Mouse (Mus musculus) forebrain, postnatal 0 days (tissue): ENCODE measurements around the gene Gabbr2. TPM values are rescaled to one million over a fixed set of nuclear protein-coding genes. Genes with fewer than 3 reads are reported as not detected.

Experiments used
- ATAC-seq: fragments of 200-750 bp; cut with Nextera tagmentation; 2 replicates; pipeline ENCODE4 v1.8.0; 2017; ENCODE audit warnings: mild to moderate bottlenecking, moderate library complexity
- DNase-seq: peaks from one replicate; pipeline ENCODE4 v3.0.0-alpha.2; 2015
- H3K27ac ChIP-seq: fragments of 300-500 bp; sonication (generic); 2 replicates; pipeline ENCODE4 v1.5.1; 2014; ENCODE audit warnings: low read depth, mild to moderate bottlenecking, antibody characterized with exemption, low read length, moderate library complexity, mixed read lengths
- H3K27me3 ChIP-seq: fragments of 300-500 bp; sonication (generic); 2 replicates; pipeline ENCODE4 v1.6.1; 2014; ENCODE audit warnings: mild to moderate bottlenecking, low read length, mixed read lengths; ENCODE audit not compliant: insufficient read depth
- H3K36me3 ChIP-seq: fragments of 300-500 bp; sonication (generic); 2 replicates; pipeline ENCODE4 v1.6.1; 2014; ENCODE audit warnings: mild to moderate bottlenecking, moderate library complexity; ENCODE audit not compliant: insufficient read depth
- H3K4me1 ChIP-seq: fragments of 300-500 bp; sonication (generic); 2 replicates; pipeline ENCODE4 v1.6.1; 2014; ENCODE audit warnings: antibody characterized with exemption; ENCODE audit not compliant: insufficient read depth
- H3K4me2 ChIP-seq: fragments of 300-500 bp; sonication (generic); 2 replicates; pipeline ENCODE4 v1.6.1; 2014; ENCODE audit warnings: low read depth, mild to moderate bottlenecking, moderate library complexity
- H3K4me3 ChIP-seq: fragments of 300-500 bp; sonication (generic); 2 replicates; pipeline ENCODE4 v1.5.1; 2014; ENCODE audit warnings: low read depth, low read length, mixed read lengths
- H3K9ac ChIP-seq: fragments of 300-500 bp; sonication (generic); 2 replicates; pipeline ENCODE4 v1.6.1; 2014; ENCODE audit warnings: mild to moderate bottlenecking
- H3K9me3 ChIP-seq: fragments of 300-500 bp; sonication (generic); 2 replicates; pipeline ENCODE4 v1.6.1; 2016; ENCODE audit warnings: low read length
- CTCF ChIP-seq: sonication (generic); IDR thresholded peaks from 2 replicates; pipeline ENCODE4 v1.5.1; 2016; ENCODE audit warnings: antibody characterized with exemption, control low read depth, low read depth
- WGBS: fragments of 180-500 bp; shearing (Covaris S2); extraction: QIAGEN DNeasy Blood & Tissue Kit; methylation state at CpG from one replicate; pipeline ENCODE4 v1.1.7; 2014; 5-methylcytosine and 5-hydroxymethylcytosine counted together
- polyA plus RNA-seq: library from polyadenylated mRNA; unstranded; fragments of >200 nt; fragmentation: Nextera tagmentation; extraction: Ambion mirVana; gene quantifications from 2 replicates; pipeline ENCODE4 v1.2.1, GENCODE M21; 2015
- total RNA-seq: library from RNA; depleted of rRNA; stranded (reverse); fragments of >200 nt; gene quantifications from 2 replicates; pipeline ENCODE4 v1.2.3, GENCODE M21; 2014

The Gabbr2 gene
- total and polyA plus RNA-seq, 2 experiments from 2014 or later, result 14.7 to 65.3 TPM

- H3K4me2 ChIP-seq, result no peak overlapping the region
- H3K9ac ChIP-seq, result no peak overlapping the region
- TF ChIP-seq CTCF, result no peak
- DNase-seq (no peak), ATAC-seq (peak; percentile 32; the same call in 1 of the 2 replicates)
- 30% methylated on average over 3 of the region's 3 CpGs for WGBS
- H3K27ac ChIP-seq, result no peak overlapping the region
- H3K27me3 ChIP-seq, result no peaks in the 10 kb centered on the region
- H3K36me3 ChIP-seq, result no peaks in the 10 kb centered on the region
- 0 out of 2 replicates have a peak, but pooled peaks cover 10% of the 10 kb centered on the region for H3K4me1 ChIP-seq
- H3K4me3 ChIP-seq, result no peak overlapping the region
- no peaks in the 10 kb centered on the region for H3K9me3 ChIP-seq
Measured at GRCm38 (mm10) chr4:46928112-46928511, 63.6 kb downstream of the Gabbr2 start.

GRCm38 (mm10) chr4:46919144-46919543, 72.5 kb downstream of the Gabbr2 start:
- no peak overlapping the region for H3K9ac ChIP-seq
- no peak overlapping the region for H3K27ac ChIP-seq
- DNase-seq, result peak; percentile 69
- 43% methylated on average over 8 of the region's 8 CpGs for WGBS
- H3K4me2 ChIP-seq, result no peak overlapping the region
- no peaks in the 10 kb centered on the region for H3K27me3 ChIP-seq
- peak; percentile 93 for ATAC-seq
- H3K4me1 ChIP-seq, result 0 out of 2 replicates have a peak, but pooled peaks cover 4% of the 10 kb centered on the region
- no peak overlapping the region for H3K4me3 ChIP-seq
- H3K36me3 ChIP-seq, result no peaks in the 10 kb centered on the region
- TF ChIP-seq CTCF, result peak; percentile 62
- no peaks in the 10 kb centered on the region for H3K9me3 ChIP-seq

GRCm38 (mm10) chr4:46916786-46917185, 74.9 kb downstream of the Gabbr2 start:
- H3K4me2 ChIP-seq, result no peak overlapping the region
- ATAC-seq, result no peak
- WGBS, result 83% methylated on average over 6 of the region's 6 CpGs
- H3K4me3 ChIP-seq, result no peak overlapping the region
- no peak overlapping the region for H3K27ac ChIP-seq
- no peaks in the 10 kb centered on the region for H3K27me3 ChIP-seq
- no peak overlapping the region for H3K9ac ChIP-seq
- no peak for TF ChIP-seq CTCF
- H3K9me3 ChIP-seq, result no peaks in the 10 kb centered on the region
- H3K36me3 ChIP-seq, result no peaks in the 10 kb centered on the region
- DNase-seq, result no peak
- H3K4me1 ChIP-seq, result 0 out of 2 replicates have a peak, but pooled peaks cover 4% of the 10 kb centered on the region

- H3K9me3 ChIP-seq, result no peaks in the 10 kb centered on the region
- ATAC-seq (no peak), DNase-seq (no peak)
- no peak for TF ChIP-seq CTCF
- no peak overlapping the region for H3K4me2 ChIP-seq
- no peak overlapping the region for H3K4me3 ChIP-seq
- H3K9ac ChIP-seq, result no peak overlapping the region
- no peaks in the 10 kb centered on the region for H3K36me3 ChIP-seq
- 0 out of 2 replicates have a peak, but pooled peaks cover 4% of the 10 kb centered on the region for H3K4me1 ChIP-seq
- no peaks in the 10 kb centered on the region for H3K27me3 ChIP-seq
- no peak overlapping the region for H3K27ac ChIP-seq
- 80% methylated on average over 12 of the region's 12 CpGs for WGBS
Measured at GRCm38 (mm10) chr4:46915934-46916333, 75.7 kb downstream of the Gabbr2 start.

- Histone ChIP-seq H3K9ac (no peak overlapping the region), H3K27ac (no peak overlapping the region), H3K9me3 (no peaks in the 10 kb centered on the region), H3K4me2 (no peak overlapping the region), H3K27me3 (no peaks in the 10 kb centered on the region), H3K4me3 (no peak overlapping the region), H3K36me3 (no peaks in the 10 kb centered on the region), H3K4me1 (0 out of 2 replicates have a peak, but pooled peaks cover 4% of the 10 kb centered on the region)
- no peak for TF ChIP-seq CTCF
- ATAC-seq (no peak), DNase-seq (no peak)
- 74% methylated on average over 14 of the region's 14 CpGs for WGBS
Measured at GRCm38 (mm10) chr4:46915476-46915875, 76.2 kb downstream of the Gabbr2 start.

- ATAC-seq, result no peak
- Histone ChIP-seq H3K27me3 (no peaks in the 10 kb centered on the region), H3K9ac (no peak overlapping the region), H3K4me3 (no peak overlapping the region), H3K9me3 (no peaks in the 10 kb centered on the region), H3K4me2 (no peak overlapping the region), H3K4me1 (0 out of 2 replicates have a peak, but pooled peaks cover 4% of the 10 kb centered on the region), H3K27ac (no peak overlapping the region), H3K36me3 (no peaks in the 10 kb centered on the region)
- TF ChIP-seq CTCF, result no peak
- 89% methylated on average over 6 of the region's 6 CpGs for WGBS
- DNase-seq, result no peak
Measured at GRCm38 (mm10) chr4:46914606-46915005, 77.1 kb downstream of the Gabbr2 start.

- Histone ChIP-seq H3K36me3 (no peaks in the 10 kb centered on the region), H3K4me3 (no peak overlapping the region), H3K4me1 (no peaks in the 10 kb centered on the region; the same call in 1 of the 2 replicates), H3K9ac (no peak overlapping the region), H3K27me3 (no peaks in the 10 kb centered on the region), H3K4me2 (no peak overlapping the region), H3K27ac (no peak overlapping the region), H3K9me3 (peaks cover 5% of the 10 kb centered on the region; the same call in 1 of the 2 replicates)
- ATAC-seq (no peak), DNase-seq (no peak)
- no peak for TF ChIP-seq CTCF
- WGBS, result 91% methylated on average over 3 of the region's 3 CpGs
Measured at GRCm38 (mm10) chr4:46906036-46906691, 85.5 kb downstream of the Gabbr2 start.
